Mouse (Mus musculus): ENCODE measurements at regions not wholly inside any gene's neighbourhood (a gene's known extent, or its start where the extent isn't known, plus 50 kb on each side); places are given as distances from the start of the nearest gene placed in this dataset.

DNA sequence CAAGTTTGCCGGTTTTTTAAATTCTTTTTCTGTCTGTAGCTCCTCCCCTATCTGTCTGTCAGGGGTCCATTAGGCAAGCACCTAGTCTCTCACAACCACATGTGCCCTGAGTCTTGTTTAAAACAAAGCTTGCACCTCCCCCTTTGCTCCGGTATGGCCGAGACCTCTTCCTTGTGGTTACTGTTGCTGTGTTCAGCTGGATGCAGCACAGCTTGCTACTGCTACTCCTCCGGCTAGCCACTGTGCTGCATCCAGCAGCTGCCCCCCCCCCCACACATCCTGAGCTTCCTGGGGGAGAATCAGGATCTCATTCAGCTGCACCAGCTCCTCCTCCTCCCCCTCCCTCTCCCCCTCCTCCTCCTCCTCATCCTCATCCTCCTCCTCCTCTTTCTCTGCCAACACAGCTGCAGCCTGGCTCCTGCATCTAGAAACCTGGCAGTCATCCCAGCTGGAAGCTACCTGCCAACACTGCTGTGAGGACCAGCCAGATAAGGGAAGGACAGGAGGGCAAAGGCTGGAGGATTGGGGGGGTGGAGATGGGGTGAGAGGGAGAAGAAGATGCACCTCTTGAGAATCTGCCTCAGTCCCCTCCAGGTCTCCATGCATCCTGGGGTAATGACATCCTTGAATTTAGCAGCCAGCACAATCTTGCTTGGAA, 114.8 kb upstream of the Tmem260 start:
- H3K27ac ChIP-seq (replicated peaks) = 0 out of 2 replicates have a peak overlapping the region, but pooled peaks have one; percentile 18

DNA sequence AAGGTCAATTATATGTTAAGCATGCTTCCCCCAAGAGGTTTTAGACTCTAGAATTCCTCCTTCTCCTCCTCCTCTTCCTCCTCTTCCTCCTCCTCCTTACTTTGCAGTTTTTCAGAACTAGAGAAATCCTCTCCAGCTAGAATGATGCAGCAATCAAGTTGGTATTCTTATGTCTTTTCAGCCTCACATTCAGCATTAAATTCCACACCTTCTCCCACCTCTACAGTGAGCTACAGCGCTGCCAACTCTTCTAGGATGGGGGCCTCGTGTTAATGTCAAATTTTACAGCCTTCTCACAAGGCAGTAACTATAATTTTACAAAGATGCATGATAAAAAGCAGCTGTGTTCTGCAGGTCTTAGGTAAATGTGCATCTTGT, 114.3 kb upstream of the Tmem260 start:
- WGBS = 86% methylated on average over 2 of the region's 2 CpGs
- no peak for ATAC-seq (ENCODE audit: low FRiP score, low read depth)
- Histone ChIP-seq H3K9ac (no peak overlapping the region), H3K4me1 (replicated peaks) (peaks cover 32% of the 10 kb centered on the region), H3K4me3 (no peak overlapping the region), H3K9me3 (no peaks in the 10 kb centered on the region), H3K4me2 (no peak overlapping the region), H3K36me3 (no peaks in the 10 kb centered on the region), H3K27me3 (0 out of 2 replicates have a peak, but pooled peaks cover 3% of the 10 kb centered on the region), H3K27ac (replicated peaks) (0 out of 2 replicates have a peak overlapping the region, but pooled peaks have one; percentile 1)

More for the DNA sequence above, 114.8 kb upstream of the Tmem260 start:
- WGBS = 2% methylated on average over 4 of the region's 4 CpGs
- ATAC-seq (ENCODE audit: low FRiP score, low read depth) = peak; percentile 82
- peak overlapping the region; percentile 39 for H3K4me2 ChIP-seq
- no peaks in the 10 kb centered on the region for H3K9me3 ChIP-seq
- no peak overlapping the region for H3K9ac ChIP-seq
- peaks cover 32% of the 10 kb centered on the region for H3K4me1 ChIP-seq (replicated peaks)
- 0 out of 2 replicates have a peak, but pooled peaks cover 3% of the 10 kb centered on the region for H3K27me3 ChIP-seq
- H3K4me3 ChIP-seq = no peak overlapping the region
- H3K36me3 ChIP-seq = no peaks in the 10 kb centered on the region

DNA sequence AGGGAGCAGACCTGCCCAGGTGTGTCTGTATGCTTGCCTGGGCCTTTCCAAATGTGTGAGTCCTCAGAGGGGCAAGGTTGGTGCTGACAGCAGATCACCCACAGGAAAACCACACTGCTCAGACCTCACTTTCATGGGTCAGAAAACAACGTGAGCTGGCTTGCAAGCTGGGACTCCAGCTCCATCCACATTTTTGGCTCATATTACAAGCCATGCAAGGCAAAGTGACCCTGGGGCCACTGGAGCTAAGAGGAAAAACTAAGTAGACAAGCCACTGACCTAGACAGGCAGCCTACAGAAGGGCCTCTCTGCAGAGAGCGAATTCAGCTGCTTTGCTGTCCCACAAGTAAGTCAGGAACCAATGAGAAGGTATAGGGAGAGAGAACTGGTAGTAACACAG, 113.7 kb upstream of the Tmem260 start:
- Histone ChIP-seq H3K36me3 (no peaks in the 10 kb centered on the region), H3K27ac (replicated peaks) (no peak overlapping the region), H3K4me3 (no peak overlapping the region), H3K4me1 (replicated peaks) (peaks cover 32% of the 10 kb centered on the region), H3K27me3 (0 out of 2 replicates have a peak, but pooled peaks cover 3% of the 10 kb centered on the region), H3K4me2 (no peak overlapping the region), H3K9ac (no peak overlapping the region), H3K9me3 (no peaks in the 10 kb centered on the region)
- WGBS = 56% methylated on average over 2 of the region's 2 CpGs
- ATAC-seq (ENCODE audit: low FRiP score, low read depth) = no peak

DNA sequence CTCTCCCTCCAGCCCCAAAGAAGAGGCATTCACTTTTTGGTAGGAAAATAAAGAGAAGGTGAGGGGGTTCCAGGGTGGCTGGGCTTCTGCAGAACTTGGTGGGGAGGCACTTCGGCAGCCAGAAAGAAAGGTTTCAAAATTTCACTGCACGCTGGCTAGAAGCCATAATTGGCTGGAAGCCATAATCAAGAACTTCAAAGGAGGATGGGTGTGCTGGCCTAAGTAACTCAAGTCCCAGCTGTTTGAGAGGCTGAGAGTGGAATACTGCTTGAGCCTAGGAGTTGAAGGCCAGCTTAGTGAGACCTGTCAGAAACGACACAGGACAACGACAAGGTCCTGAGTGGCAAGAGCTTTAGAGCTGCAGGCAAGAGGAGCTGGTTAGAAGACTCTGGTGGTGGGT, 113.3 kb upstream of the Tmem260 start:
- WGBS = 54% methylated on average over 4 of the region's 4 CpGs
- Histone ChIP-seq H3K27ac (replicated peaks) (no peak overlapping the region), H3K4me2 (no peak overlapping the region), H3K36me3 (no peaks in the 10 kb centered on the region), H3K4me1 (replicated peaks) (peaks cover 32% of the 10 kb centered on the region), H3K27me3 (0 out of 2 replicates have a peak, but pooled peaks cover 3% of the 10 kb centered on the region), H3K9ac (no peak overlapping the region), H3K9me3 (no peaks in the 10 kb centered on the region), H3K4me3 (no peak overlapping the region)
- ATAC-seq (ENCODE audit: low FRiP score, low read depth) = no peak

DNA sequence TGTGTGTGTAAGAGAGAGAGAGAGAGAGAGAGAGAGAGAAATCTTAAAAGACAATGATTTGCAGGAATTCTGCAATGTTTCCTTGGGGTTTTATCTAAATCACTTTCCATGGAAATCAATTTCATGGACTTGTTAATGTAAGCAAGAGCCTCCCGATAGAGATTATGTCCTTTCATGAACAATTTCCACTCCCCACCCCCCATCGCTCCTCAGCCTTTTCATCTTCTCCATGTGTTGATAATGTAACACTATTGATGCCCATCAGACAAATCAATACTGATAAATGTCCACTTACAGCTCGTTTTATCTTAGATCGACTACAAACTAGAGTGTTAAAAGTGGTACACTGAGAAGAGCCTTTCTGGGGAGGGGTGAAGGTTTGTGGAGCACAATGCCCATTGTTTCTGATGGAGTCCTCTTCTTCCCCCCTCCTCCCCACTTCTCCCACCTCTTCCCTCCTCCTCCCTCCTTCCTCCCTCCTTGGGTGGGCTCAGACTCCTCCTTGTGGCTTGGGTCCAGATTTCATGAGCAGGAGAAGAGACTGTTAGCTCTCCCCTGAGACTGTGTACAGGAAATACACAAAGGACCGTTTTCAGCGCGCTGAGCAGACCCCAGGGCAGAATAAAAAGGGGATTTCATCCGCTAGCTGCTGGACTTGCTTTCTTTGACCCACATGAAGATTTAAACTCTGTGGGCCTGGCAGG, 111.7 kb upstream of the Tmem260 start:
- Histone ChIP-seq H3K4me2 (no peak overlapping the region), H3K4me3 (no peak overlapping the region), H3K27ac (replicated peaks) (no peak overlapping the region), H3K27me3 (0 out of 2 replicates have a peak, but pooled peaks cover 3% of the 10 kb centered on the region), H3K9ac (no peak overlapping the region), H3K9me3 (no peaks in the 10 kb centered on the region), H3K36me3 (no peaks in the 10 kb centered on the region), H3K4me1 (replicated peaks) (peaks cover 32% of the 10 kb centered on the region)
- 17% methylated on average over 8 of the region's 8 CpGs for WGBS
- no peak for ATAC-seq (ENCODE audit: low FRiP score, low read depth)

DNA sequence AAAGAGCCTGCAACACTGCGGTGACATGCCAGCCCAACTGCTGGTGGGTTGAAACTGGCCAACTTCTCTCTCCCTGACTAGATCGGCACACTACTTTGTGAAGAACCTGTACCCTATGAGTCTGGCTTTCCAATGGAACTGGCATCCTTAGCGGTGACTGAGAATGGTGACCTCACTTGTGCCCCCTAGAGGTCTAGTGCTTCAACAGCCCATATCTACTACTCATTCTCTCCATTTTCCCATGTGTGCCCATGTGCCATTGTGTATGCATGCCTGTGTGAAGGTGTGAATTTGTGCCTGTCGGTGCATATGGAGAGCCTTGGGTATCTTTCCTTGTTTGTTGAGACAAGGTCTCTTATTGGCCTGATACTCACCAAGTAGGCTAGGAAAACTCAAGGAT, 106.5 kb upstream of the Tmem260 start:
- H3K9me3 ChIP-seq = no peaks in the 10 kb centered on the region
- H3K36me3 ChIP-seq = no peaks in the 10 kb centered on the region
- no peak overlapping the region for H3K9ac ChIP-seq
- no peak overlapping the region for H3K4me2 ChIP-seq
- peaks cover 2% of the 10 kb centered on the region; the same call in 1 of the 2 replicates for H3K4me1 ChIP-seq (replicated peaks)
- ATAC-seq (ENCODE audit: low FRiP score, low read depth) = no peak
- H3K27ac ChIP-seq (replicated peaks) = no peak overlapping the region
- H3K4me3 ChIP-seq = no peak overlapping the region
- H3K27me3 ChIP-seq = no peaks in the 10 kb centered on the region
- WGBS = 84% methylated on average over 4 of the region's 4 CpGs

DNA sequence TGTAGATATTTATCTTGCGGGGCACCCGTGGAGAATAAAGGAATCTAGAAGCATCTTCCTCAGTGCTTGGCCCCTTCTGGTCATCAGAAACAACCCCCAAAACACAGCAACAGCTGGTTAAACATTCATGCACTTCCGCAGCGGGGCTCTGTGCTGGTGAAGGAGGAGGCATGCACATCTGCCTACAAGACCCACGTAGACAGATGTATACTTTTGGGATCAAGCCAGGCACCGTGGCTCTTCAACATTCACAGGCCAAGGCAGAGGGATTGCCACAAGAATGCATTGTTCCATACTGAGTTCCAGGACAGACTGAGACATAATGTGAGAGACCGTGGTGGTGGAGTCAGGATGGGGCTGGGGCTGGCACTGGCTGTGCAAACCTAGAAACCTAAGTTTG, 103.0 kb upstream of the Tmem260 start:
- no peak for ATAC-seq (ENCODE audit: low FRiP score, low read depth)
- Histone ChIP-seq H3K36me3 (no peaks in the 10 kb centered on the region), H3K4me3 (no peak overlapping the region), H3K4me2 (no peak overlapping the region), H3K9ac (no peak overlapping the region), H3K4me1 (replicated peaks) (no peaks in the 10 kb centered on the region), H3K27ac (replicated peaks) (no peak overlapping the region), H3K27me3 (no peaks in the 10 kb centered on the region), H3K9me3 (no peaks in the 10 kb centered on the region)
- 54% methylated on average over 7 of the region's 7 CpGs for WGBS

DNA sequence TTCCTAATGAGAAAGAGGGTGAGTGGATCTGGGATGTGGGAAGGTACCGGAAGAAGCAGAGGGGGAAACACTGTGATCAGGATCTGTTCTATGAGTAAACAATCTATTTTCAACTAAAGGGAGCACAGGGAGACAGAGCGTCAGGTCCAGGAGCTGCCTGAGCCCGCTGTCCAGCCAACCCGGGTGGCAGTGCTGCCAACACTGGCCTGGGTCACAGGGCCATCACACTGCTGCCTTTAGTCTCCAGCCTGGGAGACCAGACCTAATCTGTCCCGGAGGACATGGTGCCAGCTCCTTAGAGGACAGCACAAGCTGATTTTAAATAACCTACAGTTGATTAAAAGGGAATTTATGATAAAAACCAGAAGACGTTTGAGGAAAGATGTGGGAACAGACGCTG, 100.0 kb upstream of the Tmem260 start:
- Histone ChIP-seq H3K4me2 (no peak overlapping the region), H3K27me3 (0 out of 2 replicates have a peak, but pooled peaks cover 2% of the 10 kb centered on the region), H3K9ac (no peak overlapping the region), H3K36me3 (no peaks in the 10 kb centered on the region), H3K4me3 (no peak overlapping the region), H3K4me1 (replicated peaks) (peaks cover 4% of the 10 kb centered on the region; the same call in 1 of the 2 replicates), H3K27ac (replicated peaks) (no peak overlapping the region), H3K9me3 (no peaks in the 10 kb centered on the region)
- 77% methylated on average over 7 of the region's 7 CpGs for WGBS
- no peak for ATAC-seq (ENCODE audit: low FRiP score, low read depth)

DNA sequence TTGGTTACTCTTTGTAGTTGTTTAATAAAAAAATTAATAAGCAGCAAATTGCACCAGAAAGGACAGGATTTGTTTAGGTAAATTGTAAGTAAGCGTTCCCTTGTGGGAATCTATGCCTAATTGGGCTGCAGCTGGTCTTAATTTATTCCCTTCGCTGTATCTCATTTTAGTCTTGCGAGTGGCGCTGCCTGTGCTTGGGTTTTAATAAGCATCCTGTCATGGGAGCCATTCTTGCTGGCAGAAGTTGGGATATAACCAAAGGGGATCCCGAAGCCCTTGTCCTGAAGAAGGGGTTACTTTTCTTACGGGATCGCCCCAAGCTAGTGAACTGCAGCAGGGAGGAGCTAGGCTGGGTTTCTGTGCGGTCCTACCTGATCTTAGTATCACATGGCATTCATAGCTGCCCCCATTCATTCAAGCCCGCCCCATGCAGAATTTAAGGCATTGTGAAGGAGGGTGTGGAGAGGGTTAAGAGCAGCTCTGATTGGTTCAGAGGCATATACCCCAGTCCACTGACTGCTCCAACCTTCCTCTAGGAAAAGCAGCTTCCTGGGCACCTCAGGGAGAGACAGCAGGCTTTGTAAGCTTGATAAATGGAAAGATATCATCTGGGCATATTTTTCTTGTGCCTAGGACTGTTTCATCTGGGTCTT, 96.4 kb upstream of the Tmem260 start:
- Histone ChIP-seq H3K36me3 (no peaks in the 10 kb centered on the region), H3K9me3 (no peaks in the 10 kb centered on the region), H3K4me3 (no peak overlapping the region), H3K27ac (replicated peaks) (no peak overlapping the region), H3K4me2 (peak overlapping the region; percentile 13; the same call in 1 of the 2 replicates), H3K9ac (no peak overlapping the region), H3K27me3 (0 out of 2 replicates have a peak, but pooled peaks cover 2% of the 10 kb centered on the region), H3K4me1 (replicated peaks) (peaks cover 4% of the 10 kb centered on the region; the same call in 1 of the 2 replicates)
- 49% methylated on average over 9 of the region's 9 CpGs for WGBS
- ATAC-seq (ENCODE audit: low FRiP score, low read depth) = no peak

DNA sequence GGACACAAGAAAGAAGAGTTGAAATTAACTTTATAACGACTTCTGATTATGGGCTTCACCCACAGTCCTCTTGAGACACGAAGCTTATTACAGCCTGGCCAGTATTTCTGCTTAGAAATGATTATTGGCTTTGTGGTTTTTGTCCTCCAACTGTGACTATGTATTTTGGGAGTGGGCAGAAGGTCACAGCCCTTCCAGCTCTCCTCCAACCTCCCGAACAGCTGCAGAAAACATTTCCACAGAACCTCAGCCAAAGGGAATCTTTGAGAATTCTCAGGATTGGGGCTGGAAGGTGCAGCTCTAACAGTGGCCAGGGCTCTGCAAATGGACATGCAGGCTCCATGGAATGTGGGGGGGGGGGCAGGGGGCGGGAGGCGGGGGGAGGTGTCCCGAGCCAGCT, 94.3 kb upstream of the Tmem260 start:
- H3K4me2 ChIP-seq = no peak overlapping the region
- H3K9ac ChIP-seq = no peak overlapping the region
- H3K4me1 ChIP-seq (replicated peaks) = peaks cover 4% of the 10 kb centered on the region; the same call in 1 of the 2 replicates
- H3K27me3 ChIP-seq = 0 out of 2 replicates have a peak, but pooled peaks cover 2% of the 10 kb centered on the region
- H3K4me3 ChIP-seq = no peak overlapping the region
- no peak overlapping the region for H3K27ac ChIP-seq (replicated peaks)
- no peaks in the 10 kb centered on the region for H3K36me3 ChIP-seq
- no peak for ATAC-seq (ENCODE audit: low FRiP score, low read depth)
- no peaks in the 10 kb centered on the region for H3K9me3 ChIP-seq
- 73% methylated on average over 6 of the region's 6 CpGs for WGBS

DNA sequence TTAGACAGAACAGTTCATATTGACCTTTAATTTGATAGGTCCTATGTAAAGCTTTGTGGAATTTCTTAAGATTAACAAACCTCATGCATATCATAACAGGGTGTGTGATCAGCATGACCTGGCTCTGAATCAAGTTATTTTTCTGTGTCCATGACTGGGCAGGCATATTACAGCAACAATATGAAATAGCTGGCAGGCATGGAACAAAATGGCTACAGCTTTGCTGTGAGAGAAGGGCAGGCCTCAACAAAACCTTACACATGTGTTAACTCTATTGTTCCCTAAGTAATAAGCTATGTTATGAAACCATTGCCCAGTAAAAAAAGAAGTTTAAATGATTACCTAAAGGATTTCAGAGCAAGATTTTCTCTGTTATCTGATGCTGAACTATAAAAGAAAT, 93.1 kb upstream of the Tmem260 start:
- ATAC-seq (ENCODE audit: low FRiP score, low read depth) = no peak
- no peak overlapping the region for H3K27ac ChIP-seq (replicated peaks)
- no peaks in the 10 kb centered on the region for H3K9me3 ChIP-seq
- H3K4me3 ChIP-seq = no peak overlapping the region
- H3K27me3 ChIP-seq = 0 out of 2 replicates have a peak, but pooled peaks cover 2% of the 10 kb centered on the region
- H3K4me2 ChIP-seq = no peak overlapping the region
- H3K36me3 ChIP-seq = no peaks in the 10 kb centered on the region
- H3K4me1 ChIP-seq (replicated peaks) = peaks cover 4% of the 10 kb centered on the region; the same call in 1 of the 2 replicates
- H3K9ac ChIP-seq = no peak overlapping the region

DNA sequence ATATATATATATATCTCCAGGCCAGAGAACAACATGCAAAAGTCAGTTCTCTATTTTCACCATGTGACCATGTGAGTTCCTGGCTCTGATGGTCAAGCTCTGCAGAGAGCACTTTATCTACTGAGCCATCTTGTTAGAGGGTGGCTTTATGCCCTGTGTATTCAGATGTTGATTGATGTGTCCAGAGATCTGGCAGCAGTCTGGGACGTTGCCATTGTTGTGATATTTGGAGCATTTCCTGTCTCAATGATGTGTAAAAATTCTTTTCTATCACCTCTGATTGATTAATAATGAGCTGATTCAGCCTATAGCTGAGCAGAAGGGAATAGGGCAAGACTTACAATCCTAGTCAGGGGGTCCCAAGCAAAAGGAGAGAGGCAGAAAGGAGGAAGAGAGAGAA, 91.7 kb upstream of the Tmem260 start:
- H3K27ac ChIP-seq (replicated peaks) = no peak overlapping the region
- no peak overlapping the region for H3K4me3 ChIP-seq
- H3K9me3 ChIP-seq = no peaks in the 10 kb centered on the region
- ATAC-seq (ENCODE audit: low FRiP score, low read depth) = no peak
- peaks cover 4% of the 10 kb centered on the region; the same call in 1 of the 2 replicates for H3K4me1 ChIP-seq (replicated peaks)
- no peaks in the 10 kb centered on the region for H3K36me3 ChIP-seq
- H3K9ac ChIP-seq = no peak overlapping the region
- no peak overlapping the region for H3K4me2 ChIP-seq
- 0 out of 2 replicates have a peak, but pooled peaks cover 2% of the 10 kb centered on the region for H3K27me3 ChIP-seq
- WGBS = 18% methylated on average over 1 of the region's 1 CpGs
